15 mouse cellular contexts compared by ENCODE assay signal in the genomic region with DNA sequence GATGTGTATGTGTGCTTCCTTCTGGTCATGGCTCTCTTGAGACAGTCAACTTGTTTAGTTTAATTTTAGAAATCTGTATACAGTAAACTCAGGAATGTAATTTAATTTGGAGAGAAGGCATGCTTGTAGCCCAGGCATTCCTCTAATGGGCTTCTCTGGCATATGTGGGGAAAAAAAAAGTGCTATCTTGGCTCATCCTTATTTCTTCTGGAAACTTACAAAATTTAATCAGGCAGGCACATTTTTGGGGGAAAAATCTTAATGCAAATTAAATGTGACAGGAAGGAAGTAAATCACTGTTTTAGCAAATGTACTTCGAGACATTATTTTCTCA.
DNase-seq lines count a peak whose midpoint lies in the region; ATAC-seq and TF ChIP-seq lines count a peak whose summit lies in the region.
"Had no signal": no experiment of that assay in that cellular context is flagged by ENCODE, and none has a peak within 500 bp of the region (broad histone marks: within the 10 kb centered on the region; RNA-seq: fewer than 3 reads in every experiment).

No protein-coding gene starts in this region.

- no peak for DNase-seq in hindbrain, embryonic 11.5 days (ENCODE audit: low spot score)
- DNase-seq in hindbrain, postnatal 0 days (ENCODE audit: low spot score): no peak
- no peak for DNase-seq in urinary bladder, postnatal 4 days (ENCODE audit: low spot score in 2 of 2)
- DNase-seq: adrenal gland, postnatal 36 days; heart, postnatal 10 days; kidney, adult 9 months; kidney, postnatal 4 days; liver; liver, postnatal 0 days; thymus, adult 2 months had no signal

- no peak for ATAC-seq in hindbrain, embryonic 12.5 days (ENCODE audit: low FRiP score)
- ATAC-seq in hindbrain, embryonic 11.5 days (ENCODE audit: low FRiP score): no peak
- ATAC-seq in midbrain, embryonic 13.5 days: no peak
- ATAC-seq in midbrain, embryonic 16.5 days: no peak
- ATAC-seq in embryonic facial prominence, embryonic 15.5 days (ENCODE audit: insufficient number of reproducible peaks, low FRiP score, low TSS enrichment, low read depth): no peak
- no peak for ATAC-seq in hindbrain, postnatal 0 days
- ATAC-seq: liver, postnatal 0 days had no signal

- no peak overlapping the region for H3K9ac ChIP-seq in hindbrain, embryonic 12.5 days
- no peak overlapping the region for H3K9ac ChIP-seq in hindbrain, embryonic 11.5 days (ENCODE audit: low read depth, low read length)
- H3K9ac ChIP-seq in midbrain, embryonic 13.5 days (replicated peaks): no peak overlapping the region
- H3K9ac ChIP-seq in midbrain, embryonic 16.5 days (ENCODE audit: low read depth, low read length): no peak overlapping the region
- H3K9ac ChIP-seq in embryonic facial prominence, embryonic 15.5 days: no peak overlapping the region
- H3K9ac ChIP-seq in hindbrain, postnatal 0 days (replicated peaks; ENCODE audit: low read length): no peak overlapping the region
- H3K9ac ChIP-seq: liver, postnatal 0 days had no signal

- peaks cover 25% of the 10 kb centered on the region for H3K4me1 ChIP-seq in hindbrain, embryonic 12.5 days
- H3K4me1 ChIP-seq in hindbrain, embryonic 11.5 days (replicated peaks; ENCODE audit: control insufficient read depth, insufficient read depth, low read length): peaks cover 2% of the 10 kb centered on the region; the same call in 1 of the 2 replicates
- peaks cover 37% of the 10 kb centered on the region for H3K4me1 ChIP-seq in midbrain, embryonic 13.5 days (replicated peaks)
- H3K4me1 ChIP-seq in midbrain, embryonic 16.5 days (ENCODE audit: control insufficient read depth, insufficient read depth, low read length): peaks cover 23% of the 10 kb centered on the region
- peaks cover 28% of the 10 kb centered on the region for H3K4me1 ChIP-seq in embryonic facial prominence, embryonic 15.5 days
- H3K4me1 ChIP-seq in hindbrain, postnatal 0 days (ENCODE audit: insufficient read depth, low read length): peaks cover 7% of the 10 kb centered on the region

- peak overlapping the region; percentile 44; the same call in 1 of the 2 replicates for H3K27ac ChIP-seq in hindbrain, embryonic 12.5 days
- no peak overlapping the region for H3K27ac ChIP-seq in hindbrain, embryonic 11.5 days (ENCODE audit: low read depth, low read length)
- H3K27ac ChIP-seq in midbrain, embryonic 13.5 days: peak overlapping the region; percentile 51
- H3K27ac ChIP-seq in midbrain, embryonic 16.5 days (ENCODE audit: low read length): no peak overlapping the region
- H3K27ac ChIP-seq in embryonic facial prominence, embryonic 15.5 days (replicated peaks): peak overlapping the region; percentile 36; the same call in 1 of the 2 replicates
- H3K27ac ChIP-seq in hindbrain, postnatal 0 days: no peak overlapping the region
- H3K27ac ChIP-seq: heart, embryonic 10.5 days had no signal

- no peak overlapping the region for H3K4me3 ChIP-seq in hindbrain, embryonic 12.5 days
- no peak overlapping the region for H3K4me3 ChIP-seq in hindbrain, embryonic 11.5 days (ENCODE audit: low read depth, low read length)
- no peak overlapping the region for H3K4me3 ChIP-seq in midbrain, embryonic 13.5 days (replicated peaks)
- no peak overlapping the region for H3K4me3 ChIP-seq in midbrain, embryonic 16.5 days (ENCODE audit: low read depth, low read length)
- H3K4me3 ChIP-seq in embryonic facial prominence, embryonic 15.5 days (replicated peaks): no peak overlapping the region
- no peak overlapping the region for H3K4me3 ChIP-seq in hindbrain, postnatal 0 days (ENCODE audit: low read length)
- H3K4me3 ChIP-seq: heart, embryonic 10.5 days had no signal

- no peak for TF ChIP-seq CTCF in hindbrain, postnatal 0 days (IDR thresholded peaks at IDR 0.05; ENCODE audit: low read depth)

- no peaks in the 10 kb centered on the region for H3K27me3 ChIP-seq in hindbrain, embryonic 12.5 days
- no peaks in the 10 kb centered on the region for H3K27me3 ChIP-seq in hindbrain, embryonic 11.5 days (ENCODE audit: control insufficient read depth, insufficient read depth, low read length)
- H3K27me3 ChIP-seq in midbrain, embryonic 13.5 days: no peaks in the 10 kb centered on the region
- no peaks in the 10 kb centered on the region for H3K27me3 ChIP-seq in midbrain, embryonic 16.5 days (ENCODE audit: control insufficient read depth, insufficient read depth, low read depth, low read length)
- H3K27me3 ChIP-seq in embryonic facial prominence, embryonic 15.5 days: no peaks in the 10 kb centered on the region
- H3K27me3 ChIP-seq in hindbrain, postnatal 0 days (ENCODE audit: insufficient read depth, low read length): no peaks in the 10 kb centered on the region

- H3K36me3 ChIP-seq in hindbrain, embryonic 12.5 days: no peaks in the 10 kb centered on the region
- H3K36me3 ChIP-seq in hindbrain, embryonic 11.5 days (ENCODE audit: control insufficient read depth, insufficient read depth, low read length): no peaks in the 10 kb centered on the region
- H3K36me3 ChIP-seq in midbrain, embryonic 13.5 days: peaks cover 3% of the 10 kb centered on the region; the same call in 1 of the 2 replicates
- H3K36me3 ChIP-seq in midbrain, embryonic 16.5 days (ENCODE audit: control insufficient read depth, insufficient read depth, low read length): no peaks in the 10 kb centered on the region
- H3K36me3 ChIP-seq in embryonic facial prominence, embryonic 15.5 days: no peaks in the 10 kb centered on the region
- no peaks in the 10 kb centered on the region for H3K36me3 ChIP-seq in hindbrain, postnatal 0 days (ENCODE audit: insufficient read depth, low read length)
- H3K36me3 ChIP-seq: heart, embryonic 10.5 days had no signal

- H3K4me2 ChIP-seq in hindbrain, embryonic 12.5 days (replicated peaks): no peak overlapping the region
- no peak overlapping the region for H3K4me2 ChIP-seq in hindbrain, embryonic 11.5 days (replicated peaks; ENCODE audit: low read depth, low read length)
- no peak overlapping the region for H3K4me2 ChIP-seq in midbrain, embryonic 13.5 days (replicated peaks)
- no peak overlapping the region for H3K4me2 ChIP-seq in midbrain, embryonic 16.5 days (ENCODE audit: low read length)
- no peak overlapping the region for H3K4me2 ChIP-seq in embryonic facial prominence, embryonic 15.5 days (replicated peaks)
- 0 out of 2 replicates have a peak overlapping the region, but pooled peaks have one; percentile 6 for H3K4me2 ChIP-seq in hindbrain, postnatal 0 days (ENCODE audit: low read depth, low read length)

- no peaks in the 10 kb centered on the region for H3K9me3 ChIP-seq in hindbrain, embryonic 12.5 days (replicated peaks)
- H3K9me3 ChIP-seq in hindbrain, embryonic 11.5 days (ENCODE audit: control insufficient read depth, low read length): no peaks in the 10 kb centered on the region
- H3K9me3 ChIP-seq in midbrain, embryonic 13.5 days: no peaks in the 10 kb centered on the region; the same call in 1 of the 2 replicates
- no peaks in the 10 kb centered on the region for H3K9me3 ChIP-seq in midbrain, embryonic 16.5 days (replicated peaks; ENCODE audit: control insufficient read depth, low read length, poor library complexity, severe bottlenecking)
- no peaks in the 10 kb centered on the region for H3K9me3 ChIP-seq in embryonic facial prominence, embryonic 15.5 days (replicated peaks)
- no peaks in the 10 kb centered on the region for H3K9me3 ChIP-seq in hindbrain, postnatal 0 days (ENCODE audit: low read length)
- H3K9me3 ChIP-seq: heart, embryonic 10.5 days had no signal

- WGBS in hindbrain, embryonic 12.5 days: 61% methylated on average over 1 of the region's 1 CpGs
- 84% methylated on average over 1 of the region's 1 CpGs for WGBS in hindbrain, embryonic 11.5 days
- WGBS in midbrain, embryonic 13.5 days: 93% methylated on average over 1 of the region's 1 CpGs
- WGBS in midbrain, embryonic 16.5 days: 77% methylated on average over 1 of the region's 1 CpGs
- 27% methylated on average over 1 of the region's 1 CpGs for WGBS in embryonic facial prominence, embryonic 15.5 days
- WGBS in hindbrain, postnatal 0 days: 66% methylated on average over 1 of the region's 1 CpGs

Comparison
In these comparisons a context has a peak if more than half of its experiments do, and no peak if none do; other contexts are left out.
1. H3K27ac ChIP-seq: peak in hindbrain, embryonic 12.5 days (single experiment), midbrain, embryonic 13.5 days (single experiment) and embryonic facial prominence, embryonic 15.5 days (single experiment); none in hindbrain, embryonic 11.5 days (single experiment), midbrain, embryonic 16.5 days (single experiment) and hindbrain, postnatal 0 days (single experiment).